Mouse (Mus musculus) olfactory bulb, adult 2 months (tissue): ENCODE data around the gene Nsun5.

Source experiments
- CTCF ChIP-seq: fragments of 200-500 bp; IDR thresholded peaks from 2 replicates; pipeline ENCODE4 v1.5.1; 2012; ENCODE audit warnings: low read depth, mild to moderate bottlenecking, low read length, moderate library complexity; ENCODE audit not compliant: insufficient read depth
- POLR2A ChIP-seq: fragments of 200-500 bp; IDR thresholded peaks from 2 replicates; pipeline ENCODE4 v1.6.1; 2012; ENCODE audit warnings: mild to moderate bottlenecking, low read depth, low read length, moderate library complexity; ENCODE audit not compliant: insufficient read depth

- no peak for TF ChIP-seq CTCF
- no peak for TF ChIP-seq POLR2A
Observed at GRCm38 (mm10) chr5:135383771-135384170, 14.0 kb downstream of the Nsun5 start.
